Mouse (Mus musculus): ENCODE data around the gene Slc17a3.

DNA sequence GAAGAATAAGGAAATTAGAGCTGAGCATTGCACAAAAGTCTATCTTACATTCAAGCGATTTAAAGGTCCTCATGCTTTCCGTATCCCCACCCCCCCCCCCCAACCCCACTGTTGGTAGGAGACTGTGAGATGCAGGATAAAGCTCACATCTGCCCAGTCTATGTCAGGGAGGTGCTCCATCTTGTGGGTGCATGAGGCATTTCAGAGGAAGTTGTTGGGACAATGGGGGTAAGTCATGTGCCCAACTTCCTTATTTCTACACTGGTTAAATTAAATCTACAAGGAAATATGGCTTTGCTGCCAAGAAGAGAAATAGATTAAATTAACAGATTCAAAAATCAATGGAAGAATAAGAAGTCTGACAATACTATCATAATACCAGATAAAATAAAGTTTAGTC is 46.3 kb downstream of the Slc17a3 start:
- TF ChIP-seq POLR2A (IDR thresholded peaks at IDR 0.05; ENCODE audit: control insufficient read depth, extremely low read depth, insufficient read depth, low read length, poor library complexity) (no peak), CTCF (IDR thresholded peaks at IDR 0.05; ENCODE audit: borderline replicate concordance, control insufficient read depth, extremely low read depth, insufficient read depth, low read length, poor library complexity) (no peak)
